Mouse (Mus musculus): ENCODE measurements around the gene Sbk1. TPM values are rescaled to one million over a fixed set of nuclear protein-coding genes. Genes with fewer than 3 reads are reported as not detected.
"Not testable (repeated sequence)": the region's sequence is repeated elsewhere in the genome, so short reads cannot be mapped to it uniquely, and the experiment has no call there.

The Sbk1 gene
- polyA plus RNA-seq, 1 experiment from 2014 or later = 17.6 TPM

DNA sequence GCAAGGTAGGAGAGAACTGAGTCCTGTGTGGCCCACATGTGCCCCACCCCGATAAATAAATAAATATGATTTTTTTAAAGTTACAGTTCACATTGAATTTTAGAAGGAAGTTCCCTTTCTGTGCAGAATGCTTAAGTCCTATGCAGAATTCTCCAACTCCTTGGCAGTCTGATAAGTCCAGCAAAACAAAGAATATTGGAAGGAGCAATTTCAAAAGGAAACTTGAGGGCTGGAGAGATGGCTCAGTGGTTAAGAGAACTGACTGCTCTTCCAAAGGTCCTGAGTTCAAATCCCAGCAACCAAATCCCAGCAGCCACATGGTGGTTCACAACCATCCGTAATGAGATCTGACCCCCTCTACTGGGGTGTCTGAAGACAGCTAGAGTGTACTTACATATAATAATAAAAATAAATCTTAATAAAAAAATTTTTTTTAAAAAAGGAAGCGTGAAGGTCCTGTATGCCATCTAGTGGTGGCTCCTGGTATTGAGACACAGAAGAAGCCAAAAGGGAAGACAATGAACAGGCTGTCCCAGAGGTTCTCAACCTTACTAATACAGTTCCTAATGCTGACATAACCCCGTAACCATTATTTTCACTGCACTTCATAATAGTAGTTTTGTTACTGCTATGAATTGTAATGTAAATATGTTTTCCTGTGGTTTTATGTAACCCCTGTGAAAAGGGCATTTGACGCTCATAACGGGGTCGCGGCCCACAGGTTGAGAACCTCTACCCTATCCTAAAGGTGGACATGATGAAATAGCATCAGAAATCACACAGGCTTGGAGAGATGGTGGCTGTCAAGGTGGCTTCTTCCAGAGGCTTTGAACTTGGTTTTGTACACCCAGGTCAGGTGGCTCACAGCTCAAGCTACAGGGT, 25.4 kb downstream of the Sbk1 start:
- ATAC-seq (replicated peaks; ENCODE audit: insufficient number of reproducible peaks, low FRiP score, low TSS enrichment) = no peak

DNA sequence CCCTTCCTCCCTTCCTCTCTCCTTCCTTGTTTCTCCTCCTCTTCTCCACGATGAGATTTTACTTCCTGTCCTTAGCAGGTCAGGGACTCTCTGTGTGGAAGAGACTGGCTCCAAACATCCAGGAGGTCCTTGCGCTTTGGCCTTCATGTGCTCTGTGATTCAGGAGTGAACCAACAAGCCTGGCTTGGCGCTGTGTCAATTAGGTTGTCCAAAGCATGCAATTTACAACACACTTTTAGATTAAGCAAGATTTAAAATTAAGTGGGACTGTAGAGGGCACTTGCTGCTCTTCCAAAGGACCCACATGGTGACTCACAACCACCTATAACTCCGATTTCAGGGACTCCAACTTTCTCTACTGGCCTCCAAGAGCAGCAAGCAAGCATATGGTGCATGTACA, 26.4 kb downstream of the Sbk1 start:
- Histone ChIP-seq H3K36me3 (ENCODE audit: control insufficient read depth, insufficient read depth, low read length) (no peaks in the 10 kb centered on the region), H3K27me3 (ENCODE audit: control insufficient read depth, insufficient read depth, low read length) (no peaks in the 10 kb centered on the region), H3K4me2 (no peak overlapping the region), H3K4me1 (ENCODE audit: control insufficient read depth, insufficient read depth, low read length) (no peaks in the 10 kb centered on the region), H3K4me3 (ENCODE audit: low read depth, low read length) (no peak overlapping the region), H3K9ac (ENCODE audit: low read depth, low read length) (no peak overlapping the region), H3K9me3 (replicated peaks; ENCODE audit: control insufficient read depth, low read length) (no peaks in the 10 kb centered on the region), H3K27ac (ENCODE audit: low read depth, low read length) (no peak overlapping the region)
- 65% methylated on average over 4 of the region's 4 CpGs for WGBS (ENCODE audit: insufficient replicate concordance)
- ATAC-seq (replicated peaks; ENCODE audit: insufficient number of reproducible peaks, low FRiP score, low TSS enrichment) = no peak

More for the DNA sequence above, 25.4 kb downstream of the Sbk1 start:
- Histone ChIP-seq H3K4me2 (no peak overlapping the region), H3K27ac (ENCODE audit: low read depth, low read length) (no peak overlapping the region), H3K9me3 (replicated peaks; ENCODE audit: control insufficient read depth, low read length) (no peaks in the 10 kb centered on the region), H3K4me1 (ENCODE audit: control insufficient read depth, insufficient read depth, low read length) (no peaks in the 10 kb centered on the region), H3K4me3 (ENCODE audit: low read depth, low read length) (no peak overlapping the region), H3K36me3 (ENCODE audit: control insufficient read depth, insufficient read depth, low read length) (peaks cover 4% of the 10 kb centered on the region; the same call in 1 of the 2 replicates), H3K27me3 (ENCODE audit: control insufficient read depth, insufficient read depth, low read length) (peaks cover 7% of the 10 kb centered on the region; the same call in 1 of the 2 replicates), H3K9ac (ENCODE audit: low read depth, low read length) (no peak overlapping the region)
- WGBS (ENCODE audit: insufficient replicate concordance) = 68% methylated on average over 8 of the region's 8 CpGs

GRCm38 (mm10) chr7:126301831-126302230, 29.4 kb downstream of the Sbk1 start:
- H3K36me3 ChIP-seq (ENCODE audit: control insufficient read depth, insufficient read depth, low read length); H3K9ac ChIP-seq (ENCODE audit: low read depth, low read length); H3K4me3 ChIP-seq (ENCODE audit: low read depth, low read length); H3K4me2 ChIP-seq; H3K9me3 ChIP-seq (replicated peaks; ENCODE audit: control insufficient read depth, low read length); H3K27ac ChIP-seq (ENCODE audit: low read depth, low read length); ATAC-seq (replicated peaks; ENCODE audit: insufficient number of reproducible peaks, low FRiP score, low TSS enrichment); H3K4me1 ChIP-seq (ENCODE audit: control insufficient read depth, insufficient read depth, low read length); H3K27me3 ChIP-seq (ENCODE audit: control insufficient read depth, insufficient read depth, low read length): not testable (repeated sequence)
- 78% methylated on average over 5 of the region's 5 CpGs for whole genome bisulfite sequencing (ENCODE audit: insufficient replicate concordance)

DNA sequence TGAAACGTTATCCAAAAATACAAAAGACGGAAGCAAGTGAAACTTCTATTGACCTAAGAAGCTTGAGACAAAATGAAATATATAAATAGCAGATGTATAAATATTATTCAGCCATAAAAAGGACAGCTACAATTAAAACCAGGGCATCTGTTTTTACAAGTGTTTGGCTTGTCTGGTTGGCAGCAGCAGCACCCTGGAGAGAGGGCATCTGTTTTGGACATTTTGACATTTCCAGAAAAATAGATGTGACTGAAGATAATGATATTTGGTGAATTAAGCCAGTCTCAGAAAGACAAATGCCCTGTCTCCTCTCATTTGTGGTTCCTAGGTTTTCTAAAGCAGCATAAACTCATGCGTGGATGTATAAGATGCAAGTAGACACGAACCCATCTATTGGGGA, 39.4 kb downstream of the Sbk1 start:
- Histone ChIP-seq H3K4me1 (ENCODE audit: control insufficient read depth, insufficient read depth, low read length) (no peaks in the 10 kb centered on the region), H3K4me3 (ENCODE audit: low read depth, low read length) (no peak overlapping the region), H3K36me3 (ENCODE audit: control insufficient read depth, insufficient read depth, low read length) (no peaks in the 10 kb centered on the region), H3K27me3 (ENCODE audit: control insufficient read depth, insufficient read depth, low read length) (no peaks in the 10 kb centered on the region), H3K27ac (ENCODE audit: low read depth, low read length) (no peak overlapping the region), H3K9ac (ENCODE audit: low read depth, low read length) (no peak overlapping the region), H3K4me2 (no peak overlapping the region), H3K9me3 (replicated peaks; ENCODE audit: control insufficient read depth, low read length) (no peaks in the 10 kb centered on the region)
- 85% methylated on average over 4 of the region's 4 CpGs for WGBS (ENCODE audit: insufficient replicate concordance)
- ATAC-seq (replicated peaks; ENCODE audit: insufficient number of reproducible peaks, low FRiP score, low TSS enrichment) = no peak

- no peaks in the 10 kb centered on the region for H3K36me3 ChIP-seq (ENCODE audit: control insufficient read depth, insufficient read depth, low read length)
- no peaks in the 10 kb centered on the region for H3K27me3 ChIP-seq (ENCODE audit: control insufficient read depth, insufficient read depth, low read length)
- H3K9me3 ChIP-seq (replicated peaks; ENCODE audit: control insufficient read depth, low read length) = no peaks in the 10 kb centered on the region
- no peak for ATAC-seq (replicated peaks; ENCODE audit: insufficient number of reproducible peaks, low FRiP score, low TSS enrichment)
- no peak overlapping the region for H3K4me2 ChIP-seq
- H3K9ac ChIP-seq (ENCODE audit: low read depth, low read length) = no peak overlapping the region
- WGBS (ENCODE audit: insufficient replicate concordance) = 46% methylated on average over 5 of the region's 5 CpGs
- no peak overlapping the region for H3K4me3 ChIP-seq (ENCODE audit: low read depth, low read length)
- H3K27ac ChIP-seq (ENCODE audit: low read depth, low read length) = no peak overlapping the region
- no peaks in the 10 kb centered on the region for H3K4me1 ChIP-seq (ENCODE audit: control insufficient read depth, insufficient read depth, low read length)
Observed at GRCm38 (mm10) chr7:126313309-126313708, 40.9 kb downstream of the Sbk1 start.

DNA sequence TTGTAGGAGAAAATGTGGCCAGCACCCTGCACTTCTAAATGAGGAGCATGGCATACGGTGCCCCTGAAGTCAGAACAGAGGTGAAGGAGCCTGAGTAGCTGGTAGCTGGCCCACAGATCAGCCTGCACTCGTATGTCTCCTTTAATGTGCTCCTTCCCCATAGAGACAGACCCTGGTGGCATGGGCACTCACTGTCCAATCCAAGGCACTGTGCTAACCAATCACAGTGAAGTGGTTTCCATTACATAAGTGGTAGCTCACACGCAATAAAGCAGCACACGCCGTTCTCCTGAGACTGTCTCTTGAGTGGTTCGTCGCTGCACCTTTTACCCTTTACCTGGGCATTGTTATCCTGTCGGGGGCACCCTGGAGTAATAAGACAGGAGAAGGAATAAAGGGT, 41.9 kb downstream of the Sbk1 start:
- Histone ChIP-seq H3K36me3 (ENCODE audit: control insufficient read depth, insufficient read depth, low read length) (no peaks in the 10 kb centered on the region), H3K27me3 (ENCODE audit: control insufficient read depth, insufficient read depth, low read length) (no peaks in the 10 kb centered on the region), H3K4me1 (ENCODE audit: control insufficient read depth, insufficient read depth, low read length) (no peaks in the 10 kb centered on the region), H3K4me2 (no peak overlapping the region), H3K9me3 (replicated peaks; ENCODE audit: control insufficient read depth, low read length) (no peaks in the 10 kb centered on the region), H3K27ac (ENCODE audit: low read depth, low read length) (no peak overlapping the region), H3K9ac (ENCODE audit: low read depth, low read length) (no peak overlapping the region), H3K4me3 (ENCODE audit: low read depth, low read length) (no peak overlapping the region)
- ATAC-seq (replicated peaks; ENCODE audit: insufficient number of reproducible peaks, low FRiP score, low TSS enrichment) = no peak
- 73% methylated on average over 8 of the region's 8 CpGs for WGBS (ENCODE audit: insufficient replicate concordance)

GRCm38 (mm10) chr7:126323729-126324128, 51.3 kb downstream of the Sbk1 start:
- 9% methylated on average over 11 of the region's 11 CpGs for WGBS (ENCODE audit: insufficient replicate concordance)
- H3K27ac ChIP-seq (ENCODE audit: low read depth, low read length) = no peak overlapping the region
- H3K9ac ChIP-seq (ENCODE audit: low read depth, low read length) = no peak overlapping the region
- H3K27me3 ChIP-seq (ENCODE audit: control insufficient read depth, insufficient read depth, low read length) = 0 out of 2 replicates have a peak, but pooled peaks cover 4% of the 10 kb centered on the region
- H3K4me3 ChIP-seq (ENCODE audit: low read depth, low read length) = peak overlapping the region; percentile 11; the same call in 1 of the 2 replicates
- no peaks in the 10 kb centered on the region for H3K4me1 ChIP-seq (ENCODE audit: control insufficient read depth, insufficient read depth, low read length)
- peak overlapping the region; percentile 3 for H3K4me2 ChIP-seq
- H3K9me3 ChIP-seq (replicated peaks; ENCODE audit: control insufficient read depth, low read length) = no peaks in the 10 kb centered on the region
- ATAC-seq (replicated peaks; ENCODE audit: insufficient number of reproducible peaks, low FRiP score, low TSS enrichment) = no peak
- no peaks in the 10 kb centered on the region for H3K36me3 ChIP-seq (ENCODE audit: control insufficient read depth, insufficient read depth, low read length)

DNA sequence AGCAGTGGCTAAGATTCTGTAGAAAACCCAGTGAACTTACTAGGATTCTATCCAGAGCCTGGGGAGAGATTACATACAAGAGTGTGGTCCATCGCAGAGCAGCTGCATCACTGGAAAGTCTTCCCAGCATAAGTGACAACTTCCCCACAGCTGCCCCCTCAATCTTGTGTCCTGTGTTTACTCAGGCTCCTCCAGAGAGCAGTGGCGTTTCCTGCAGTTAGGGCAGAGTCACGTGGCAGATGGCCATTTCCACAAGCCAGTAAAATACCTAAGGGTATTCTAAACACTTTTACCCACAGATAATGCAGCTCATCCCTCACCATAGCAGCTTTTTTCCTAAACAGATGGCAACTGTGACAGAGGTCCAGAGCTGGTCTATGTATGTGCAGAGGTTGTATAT, 52.4 kb downstream of the Sbk1 start:
- Histone ChIP-seq H3K4me2 (peak overlapping the region; percentile 3), H3K27me3 (ENCODE audit: control insufficient read depth, insufficient read depth, low read length) (0 out of 2 replicates have a peak, but pooled peaks cover 4% of the 10 kb centered on the region)
- 0 out of 2 replicates have a peak, but pooled peaks have one; percentile 49 for ATAC-seq (replicated peaks; ENCODE audit: insufficient number of reproducible peaks, low FRiP score, low TSS enrichment)

More for the DNA sequence above, 52.4 kb downstream of the Sbk1 start:
- H3K4me3 ChIP-seq (ENCODE audit: low read depth, low read length) = 0 out of 2 replicates have a peak overlapping the region, but pooled peaks have one; percentile 23
- no peaks in the 10 kb centered on the region for H3K36me3 ChIP-seq (ENCODE audit: control insufficient read depth, insufficient read depth, low read length)
- peak overlapping the region; percentile 4 for H3K27ac ChIP-seq (ENCODE audit: low read depth, low read length)
- H3K9ac ChIP-seq (ENCODE audit: low read depth, low read length) = no peak overlapping the region
- WGBS (ENCODE audit: insufficient replicate concordance) = 22% methylated on average over 3 of the region's 3 CpGs
- no peaks in the 10 kb centered on the region for H3K4me1 ChIP-seq (ENCODE audit: control insufficient read depth, insufficient read depth, low read length)
- no peaks in the 10 kb centered on the region for H3K9me3 ChIP-seq (replicated peaks; ENCODE audit: control insufficient read depth, low read length)
